Mouse (Mus musculus) ES-E14 (cell line): Measurements from ENCODE around the gene Dnajb7. TPM values are rescaled to one million over a fixed set of nuclear protein-coding genes. Genes with fewer than 3 reads are reported as not detected.

Source experiments
- DNase-seq: peaks from one replicate; pipeline ENCODE4 v3.0.0-alpha.2; 2013; ENCODE audit warnings: low read depth, low spot score
- H3K27ac ChIP-seq: 2 replicates; pipeline ENCODE4 v1.5.1; 2012; ENCODE audit warnings: low read depth, mild to moderate bottlenecking, low read length, moderate library complexity, mixed read lengths; ENCODE audit not compliant: poor library complexity, insufficient read depth, severe bottlenecking
- H3K36me3 ChIP-seq: 2 replicates; pipeline ENCODE4 v1.6.1; 2012; ENCODE audit warnings: mild to moderate bottlenecking, low read length, moderate library complexity, mixed read lengths; ENCODE audit not compliant: control insufficient read depth, poor library complexity, insufficient read depth, severe bottlenecking
- H3K4me1 ChIP-seq, 2 experiments: fragments of 150-350 bp in 1 of 2; sonication (generic) in 1 of 2; 2 replicates each; pipeline ENCODE4 v1.6.1; 2012; ENCODE audit warnings: low read length in 2 of 2, mild to moderate bottlenecking in 1 of 2, mixed read lengths in 1 of 2; ENCODE audit not compliant: control insufficient read depth in 2 of 2, insufficient read depth in 2 of 2, poor library complexity in 1 of 2
- H3K4me3 ChIP-seq, 2 experiments: fragments of 150-350 bp in 1 of 2; sonication (generic) in 1 of 2; 2 replicates each; pipeline ENCODE4 v1.5.1; 2012; ENCODE audit warnings: low read length in 2 of 2, low read depth in 1 of 2, mild to moderate bottlenecking in 1 of 2, mixed read lengths in 1 of 2; ENCODE audit not compliant: insufficient read depth in 1 of 2, poor library complexity in 1 of 2, severe bottlenecking in 1 of 2
- H3K9ac ChIP-seq: 2 replicates; pipeline ENCODE4 v1.6.1; 2012; ENCODE audit warnings: low read depth, mild to moderate bottlenecking, low read length, mixed read lengths; ENCODE audit not compliant: poor library complexity, insufficient read depth, severe bottlenecking
- H3K9me3 ChIP-seq: fragments of 150-350 bp; sonication (generic); 2 replicates; pipeline ENCODE4 v1.6.1; 2012; ENCODE audit warnings: low read depth, mild to moderate bottlenecking, low read length; ENCODE audit not compliant: control insufficient read depth, insufficient read depth
- CHD2 ChIP-seq: IDR thresholded peaks from 2 replicates; pipeline ENCODE4 v1.6.1; 2014; ENCODE audit warnings: mild to moderate bottlenecking, low read depth, low read length, inconsistent platforms
- HCFC1 ChIP-seq: IDR thresholded peaks from 2 replicates; pipeline ENCODE4 v1.6.1; 2012; ENCODE audit warnings: low read length, inconsistent platforms, borderline replicate concordance; ENCODE audit not compliant: insufficient read depth
- MAFK ChIP-seq: IDR thresholded peaks from 2 replicates; pipeline ENCODE4 v1.6.1; 2014; ENCODE audit warnings: mild to moderate bottlenecking, low read depth, low read length, inconsistent platforms; ENCODE audit not compliant: insufficient read depth
- ZC3H11A ChIP-seq: IDR thresholded peaks from 2 replicates; pipeline ENCODE4 v1.6.1; 2012; ENCODE audit warnings: low read depth, mild to moderate bottlenecking, inconsistent platforms, low read length, borderline replicate concordance
- ZNF384 ChIP-seq: IDR thresholded peaks from 2 replicates; pipeline ENCODE4 v1.6.1; 2012; ENCODE audit warnings: low read depth, low read length, inconsistent platforms
- in situ Hi-C, 2 experiments: fragments of 600-800 bp; cut with MboI; formaldehyde crosslinking; loops; one replicate each; pipeline ENCODE4 v1.15.1; 2025; ENCODE audit warnings: low sequenced_read_pairs in 2 of 2, inconsistent platforms in 1 of 2; ENCODE audit not compliant: unreplicated experiment in 2 of 2
- total RNA-seq: library from RNA; depleted of rRNA; stranded (reverse); fragments of 300-350 nt; gene quantifications from 2 replicates; pipeline ENCODE4 v1.2.3, GENCODE M21; 2012

The Dnajb7 gene
- total RNA-seq, 1 experiment = not detected

GRCm38 (mm10) chr15:81364271-81364670 is 43.8 kb downstream of the Dnajb7 start:
- Histone ChIP-seq H3K9me3 (no peaks in the 10 kb centered on the region), H3K4me1 (peaks cover 3% of the 10 kb centered on the region in 2 experiments; a peak in 3 of 4 replicates), H3K4me3 (no peak overlapping the region), H3K36me3 (peaks cover 29% of the 10 kb centered on the region), H3K9ac (no peak overlapping the region), H3K27ac (no peak overlapping the region)
- no peak for TF ChIP-seq ZNF384
- TF ChIP-seq MAFK = no peak
- TF ChIP-seq ZC3H11A = no peak
- no peak for TF ChIP-seq HCFC1
- TF ChIP-seq CHD2 = no peak
- in situ Hi-C loops = no loop called here
- no peak for DNase-seq

GRCm38 (mm10) chr15:81362501-81362900 is 45.6 kb downstream of the Dnajb7 start:
- Histone ChIP-seq H3K36me3 (peaks cover 23% of the 10 kb centered on the region), H3K9me3 (no peaks in the 10 kb centered on the region), H3K4me1 (peaks cover 3 to 4% of the 10 kb centered on the region in 2 experiments; a peak in 3 of 4 replicates), H3K9ac (no peak overlapping the region), H3K27ac (no peak overlapping the region), H3K4me3 (no peak overlapping the region)
- TF ChIP-seq ZNF384 (no peak), HCFC1 (no peak), CHD2 (no peak), ZC3H11A (no peak), MAFK (no peak)
- in situ Hi-C loops = no loop called here
- no peak for DNase-seq

GRCm38 (mm10) chr15:81361417-81362015 is 46.6 kb downstream of the Dnajb7 start:
- peaks cover 14% of the 10 kb centered on the region for H3K36me3 ChIP-seq
- no peak overlapping the region for H3K9ac ChIP-seq
- no peak overlapping the region for H3K4me3 ChIP-seq
- no peak for TF ChIP-seq CHD2
- TF ChIP-seq HCFC1 = no peak
- TF ChIP-seq ZC3H11A = no peak
- TF ChIP-seq ZNF384 = no peak
- TF ChIP-seq MAFK = no peak
- peaks cover 3 to 6% of the 10 kb centered on the region in 2 experiments; a peak in 3 of 4 replicates for H3K4me1 ChIP-seq
- in situ Hi-C loops = no loop called here
- H3K9me3 ChIP-seq = no peaks in the 10 kb centered on the region
- H3K27ac ChIP-seq = no peak overlapping the region; the same call in 1 of the 2 replicates
- no peak for DNase-seq

GRCm38 (mm10) chr15:81361022-81361404 is 47.1 kb downstream of the Dnajb7 start:
- TF ChIP-seq ZC3H11A = no peak
- TF ChIP-seq HCFC1 = no peak
- no peak for TF ChIP-seq ZNF384
- no peak for TF ChIP-seq MAFK
- TF ChIP-seq CHD2 = no peak
- Histone ChIP-seq H3K9me3 (no peaks in the 10 kb centered on the region), H3K4me1 (peaks cover 3 to 6% of the 10 kb centered on the region in 2 experiments; a peak in 3 of 4 replicates), H3K9ac (no peak overlapping the region), H3K36me3 (peaks cover 10% of the 10 kb centered on the region; the same call in 1 of the 2 replicates), H3K27ac (no peak overlapping the region), H3K4me3 (peak overlapping the region in 1 of 2 experiments; percentile 95; a peak in 2 of 4 replicates)
- no peak for DNase-seq
- in situ Hi-C loops = no loop called here
